In the genomic region with DNA sequence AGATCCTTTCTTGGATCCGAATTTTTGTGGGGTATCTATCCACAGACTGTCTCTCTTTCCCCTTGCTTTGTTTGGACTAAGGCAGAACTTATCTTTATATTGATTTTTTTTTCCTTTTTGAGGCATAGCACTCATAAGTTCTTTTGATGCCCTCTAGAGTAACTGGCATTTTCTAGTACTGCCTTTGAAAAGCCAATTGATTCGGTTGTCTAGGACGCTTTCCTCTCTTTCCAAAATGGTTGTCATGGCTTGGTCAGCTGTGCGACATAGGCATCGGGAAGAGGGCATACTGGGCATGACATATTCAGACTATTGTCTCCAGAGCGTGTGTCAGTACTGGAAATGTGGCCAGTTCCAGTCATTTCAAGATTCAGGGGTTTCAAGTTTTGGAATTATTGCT, we compare ENCODE assay signal across 8 mouse cellular contexts. TPM values are rescaled to one million over a fixed set of nuclear protein-coding genes. Genes with fewer than 3 reads are reported as not detected.
A peak's percentile ranks its signal among the peaks of the same experiment; 100 is the strongest.
DNase-seq lines count a peak whose midpoint lies in the region; ATAC-seq and TF ChIP-seq lines count a peak whose summit lies in the region.

No protein-coding gene starts in this region.

- no peaks in the 10 kb centered on the region for H3K9me3 ChIP-seq in embryonic facial prominence, embryonic 12.5 days
- H3K9me3 ChIP-seq in limb, embryonic 14.5 days (ENCODE audit: control insufficient read depth, low read length), result no peaks in the 10 kb centered on the region
- H3K9me3 ChIP-seq in stomach, embryonic 14.5 days (ENCODE audit: control insufficient read depth, low read depth, low read length), result no peaks in the 10 kb centered on the region

- H3K79me2 ChIP-seq in C2C12 (ENCODE audit: control insufficient read depth, insufficient read depth), result peaks cover 74% of the 10 kb centered on the region

- H3K4me2 ChIP-seq in embryonic facial prominence, embryonic 12.5 days (replicated peaks), result peak overlapping the region; percentile 78
- peak overlapping the region; percentile 59 for H3K4me2 ChIP-seq in limb, embryonic 14.5 days (replicated peaks; ENCODE audit: low read depth, low read length, severe bottlenecking)
- peak overlapping the region; percentile 63 for H3K4me2 ChIP-seq in stomach, embryonic 14.5 days (replicated peaks; ENCODE audit: low read depth, low read length)

- WGBS in embryonic facial prominence, embryonic 12.5 days, result under 1% methylated on average over 6 of the region's 6 CpGs
- 3% methylated on average over 6 of the region's 6 CpGs for WGBS in limb, embryonic 14.5 days
- WGBS in stomach, embryonic 14.5 days, result 2% methylated on average over 6 of the region's 6 CpGs

- H3K4me3 ChIP-seq in C2C12 (ENCODE audit: insufficient read depth, poor library complexity, severe bottlenecking), result peak overlapping the region; percentile 95
- peak overlapping the region; percentile 75 for H3K4me3 ChIP-seq in embryonic facial prominence, embryonic 12.5 days
- H3K4me3 ChIP-seq in limb, embryonic 14.5 days (replicated peaks; ENCODE audit: low read length), result peak overlapping the region; percentile 95
- H3K4me3 ChIP-seq in stomach, embryonic 14.5 days (ENCODE audit: low read depth, low read length), result peak overlapping the region; percentile 52

- H3K4me1 ChIP-seq in embryonic facial prominence, embryonic 12.5 days, result peaks cover 17% of the 10 kb centered on the region
- H3K4me1 ChIP-seq in limb, embryonic 14.5 days (ENCODE audit: control insufficient read depth, insufficient read depth, low read length), result peaks cover 13% of the 10 kb centered on the region
- H3K4me1 ChIP-seq in stomach, embryonic 14.5 days (ENCODE audit: control insufficient read depth, insufficient read depth, low read length), result peaks cover 13% of the 10 kb centered on the region; the same call in 1 of the 2 replicates

- H3K79me3 ChIP-seq in C2C12 (ENCODE audit: low read depth), result peaks cover 58% of the 10 kb centered on the region

- peaks cover 42% of the 10 kb centered on the region for H3K36me3 ChIP-seq in C2C12 (ENCODE audit: control insufficient read depth, insufficient read depth)
- H3K36me3 ChIP-seq in embryonic facial prominence, embryonic 12.5 days, result peaks cover 48% of the 10 kb centered on the region
- H3K36me3 ChIP-seq in limb, embryonic 14.5 days (ENCODE audit: control insufficient read depth, insufficient read depth, low read length), result peaks cover 44% of the 10 kb centered on the region
- peaks cover 28% of the 10 kb centered on the region for H3K36me3 ChIP-seq in stomach, embryonic 14.5 days (ENCODE audit: control insufficient read depth, insufficient read depth, low read length)

- DNase-seq in cerebellum, postnatal 14 days, result peak; percentile 46 to 47
- DNase-seq in cerebellum, adult 9-10 months, result no peak
- peak; percentile 50 for DNase-seq in limb, embryonic 14.5 days (ENCODE audit: low spot score)
- no peak for DNase-seq in right cerebral cortex, adult 18-20 months
- DNase-seq in gastrocnemius, adult 8-10 months (ENCODE audit: low spot score in 2 of 2), result no peak

- peak overlapping the region; percentile 83 for H3ac ChIP-seq in C2C12 (ENCODE audit: control insufficient read depth, insufficient read length, low read depth)

- TF ChIP-seq POLR2A in limb, embryonic 14.5 days (IDR thresholded peaks at IDR 0.05; ENCODE audit: borderline replicate concordance, extremely low read depth, insufficient read depth, insufficient read length), result no peak

- TF ChIP-seq CTCF in C2C12 (IDR thresholded peaks at IDR 0.05; ENCODE audit: control insufficient read depth, insufficient read depth, insufficient read length), result no peak

- peak overlapping the region; percentile 99 for H3K9ac ChIP-seq in embryonic facial prominence, embryonic 12.5 days
- peak overlapping the region; percentile 99 for H3K9ac ChIP-seq in limb, embryonic 14.5 days (ENCODE audit: low read depth, low read length, severe bottlenecking)
- peak overlapping the region; percentile 97 for H3K9ac ChIP-seq in stomach, embryonic 14.5 days (replicated peaks; ENCODE audit: low read depth, low read length)

- peak overlapping the region; percentile 99 for H3K27ac ChIP-seq in embryonic facial prominence, embryonic 12.5 days
- peak overlapping the region; percentile 99 for H3K27ac ChIP-seq in limb, embryonic 14.5 days (replicated peaks; ENCODE audit: low read depth, low read length)
- H3K27ac ChIP-seq in stomach, embryonic 14.5 days (ENCODE audit: low read length), result peak overlapping the region; percentile 97

- no peaks in the 10 kb centered on the region for H3K27me3 ChIP-seq in C2C12 (ENCODE audit: control insufficient read depth, insufficient read depth, insufficient read length)
- H3K27me3 ChIP-seq in embryonic facial prominence, embryonic 12.5 days, result no peaks in the 10 kb centered on the region
- H3K27me3 ChIP-seq in limb, embryonic 14.5 days (ENCODE audit: control insufficient read depth, insufficient read depth, low read length), result no peaks in the 10 kb centered on the region
- no peaks in the 10 kb centered on the region for H3K27me3 ChIP-seq in stomach, embryonic 14.5 days (ENCODE audit: control insufficient read depth, insufficient read depth, low read length)

- ATAC-seq in embryonic facial prominence, embryonic 12.5 days (ENCODE audit: insufficient number of reproducible peaks, insufficient read depth, low FRiP score, low TSS enrichment), result 0 out of 2 replicates have a peak, but pooled peaks have one; percentile 1
- no peak for ATAC-seq in limb, embryonic 14.5 days (ENCODE audit: low FRiP score, low read depth)
- no peak for ATAC-seq in stomach, embryonic 14.5 days (ENCODE audit: insufficient number of reproducible peaks, insufficient read depth, low FRiP score, low read depth)

TF ChIP-seq in C2C12, 6 proteins besides CTCF, POLR2A, EP300 and RAD21:
- TF ChIP-seq FOSL1 (IDR thresholded peaks at IDR 0.05; ENCODE audit: insufficient read depth, low read length, poor library complexity, severe bottlenecking) (no peak), MAX (IDR thresholded peaks at IDR 0.05) (no peak), MYOD1 (IDR thresholded peaks at IDR 0.05; ENCODE audit: control insufficient read depth, insufficient read length, low read depth) (no peak), USF1 (IDR thresholded peaks at IDR 0.05; ENCODE audit: low read depth) (no peak), MYOG (IDR thresholded peaks at IDR 0.05; ENCODE audit: control insufficient read depth, extremely low read depth, insufficient read length) (no peak), CEBPB (IDR thresholded peaks at IDR 0.05; ENCODE audit: low read depth) (no peak)

RNA-seq across cellular contexts. Expression of a gene that starts 0.6 kb away (rescaled TPM):
- polyA plus RNA-seq in C2C12 (2012; fragmentation: generic; extraction: Trizol), result 3.5 TPM
- polyA plus RNA-seq in embryonic facial prominence, embryonic 12.5 days (2016; fragmentation: Nextera tagmentation; extraction: Ambion mirVana), result 28.1 and 30.2 TPM in 2 replicates
- polyA plus RNA-seq in limb, embryonic 14.5 days (2012; rRNA removed), result 24.3 and 32.6 TPM in 2 replicates
- polyA plus RNA-seq in limb, embryonic 14.5 days (2014; fragmentation: Nextera tagmentation; extraction: Ambion mirVana), result 16.1 and 20.6 TPM in 2 replicates
- 22.0 and 22.7 TPM in 2 replicates for polyA plus RNA-seq in stomach, embryonic 14.5 days (2014; fragmentation: Nextera tagmentation; extraction: Ambion mirVana)
- total RNA-seq in gastrocnemius, adult 8-10 months (2022), result 1 to 10 TPM; 2.5 to 5.0 (median 3.4) TPM

RNA-seq across cellular contexts. Expression of a gene that starts 0.7 kb away (rescaled TPM):
- polyA plus RNA-seq in C2C12 (2012; fragmentation: generic; extraction: Trizol), result 218 TPM
- polyA plus RNA-seq in embryonic facial prominence, embryonic 12.5 days (2016; fragmentation: Nextera tagmentation; extraction: Ambion mirVana), result 390 and 406 TPM in 2 replicates
- polyA plus RNA-seq in limb, embryonic 14.5 days (2012; rRNA removed), result 461 and 503 TPM in 2 replicates
- 351 and 367 TPM in 2 replicates for polyA plus RNA-seq in limb, embryonic 14.5 days (2014; fragmentation: Nextera tagmentation; extraction: Ambion mirVana)
- polyA plus RNA-seq in stomach, embryonic 14.5 days (2014; fragmentation: Nextera tagmentation; extraction: Ambion mirVana), result 396 and 414 TPM in 2 replicates
- 100 to 1,000 TPM; 190 to 257 (median 232) TPM for total RNA-seq in gastrocnemius, adult 8-10 months (2022)

RNA-seq across cellular contexts. Expression of a gene that starts 10.3 kb away (rescaled TPM):
- polyA plus RNA-seq in C2C12 (2012; fragmentation: generic; extraction: Trizol), result 6.9 TPM
- polyA plus RNA-seq in embryonic facial prominence, embryonic 12.5 days (2016; fragmentation: Nextera tagmentation; extraction: Ambion mirVana), result 14.3 and 15.2 TPM in 2 replicates
- 13.6 and 13.7 TPM in 2 replicates for polyA plus RNA-seq in limb, embryonic 14.5 days (2012; rRNA removed)
- polyA plus RNA-seq in limb, embryonic 14.5 days (2014; fragmentation: Nextera tagmentation; extraction: Ambion mirVana), result 12.7 and 13.7 TPM in 2 replicates
- 10.1 and 11.8 TPM in 2 replicates for polyA plus RNA-seq in stomach, embryonic 14.5 days (2014; fragmentation: Nextera tagmentation; extraction: Ambion mirVana)
- total RNA-seq in gastrocnemius, adult 8-10 months (2022), result 1 to 10 TPM; 2.3 to 3.5 (median 3.0) TPM

RNA-seq across cellular contexts. Expression of a gene that starts 38.6 kb away (rescaled TPM):
- 19.9 TPM for polyA plus RNA-seq in C2C12 (2012; fragmentation: generic; extraction: Trizol)
- polyA plus RNA-seq in embryonic facial prominence, embryonic 12.5 days (2016; fragmentation: Nextera tagmentation; extraction: Ambion mirVana), result 1.4 TPM in 2 replicates
- 0.86 and 1.9 TPM in 2 replicates for polyA plus RNA-seq in limb, embryonic 14.5 days (2012; rRNA removed)
- 2.1 and 3.1 TPM in 2 replicates for polyA plus RNA-seq in limb, embryonic 14.5 days (2014; fragmentation: Nextera tagmentation; extraction: Ambion mirVana)
- 1.9 and 2.8 TPM in 2 replicates for polyA plus RNA-seq in stomach, embryonic 14.5 days (2014; fragmentation: Nextera tagmentation; extraction: Ambion mirVana)
- under 1 TPM in 1 of 4 experiments, not detected in 3; 0.40 TPM for total RNA-seq in gastrocnemius, adult 8-10 months (2022)

RNA-seq across cellular contexts. Expression of a gene that starts 39.2 kb away (rescaled TPM):
- 0.15 TPM for polyA plus RNA-seq in C2C12 (2012; fragmentation: generic; extraction: Trizol)
- 28.9 and 30.5 TPM in 2 replicates for polyA plus RNA-seq in embryonic facial prominence, embryonic 12.5 days (2016; fragmentation: Nextera tagmentation; extraction: Ambion mirVana)
- 39.0 and 44.2 TPM in 2 replicates for polyA plus RNA-seq in limb, embryonic 14.5 days (2012; rRNA removed)
- polyA plus RNA-seq in limb, embryonic 14.5 days (2014; fragmentation: Nextera tagmentation; extraction: Ambion mirVana), result 39.0 and 40.5 TPM in 2 replicates
- polyA plus RNA-seq in stomach, embryonic 14.5 days (2014; fragmentation: Nextera tagmentation; extraction: Ambion mirVana), result 41.9 and 45.2 TPM in 2 replicates
- 10 to 100 TPM; 25.4 to 30.9 (median 26.7) TPM for total RNA-seq in gastrocnemius, adult 8-10 months (2022)

Comparison
In these comparisons a context has a peak if more than half of its experiments do, and no peak if none do; other contexts are left out.
1. DNase-seq: peak in cerebellum, postnatal 14 days (2 of 2) and limb, embryonic 14.5 days (single experiment); none in cerebellum, adult 9-10 months (single experiment), right cerebral cortex, adult 18-20 months (single experiment) and gastrocnemius, adult 8-10 months (0 of 2).
2. Peak in every context shown above with its lines, with median percentiles within 50 percentile points of each other: H3K4me3 ChIP-seq, H3K27ac ChIP-seq, H3K4me2 ChIP-seq and H3K9ac ChIP-seq.